In genomic region chr8:87675411-87675810, GRCm38 (mm10) we compare ENCODE assay signal across 17 mouse cellular contexts.
DNase-seq lines count a peak whose midpoint lies in the region; ATAC-seq and TF ChIP-seq lines count a peak whose summit lies in the region.
"Had no signal": no experiment of that assay in that cellular context is flagged by ENCODE, and none has a peak within 500 bp of the region (broad histone marks: within the 10 kb centered on the region; RNA-seq: fewer than 3 reads in every experiment).

No protein-coding gene starts in this region.

- ATAC-seq in forebrain, embryonic 13.5 days, result peak; percentile 77
- peak; percentile 53; the same call in 1 of the 2 replicates for ATAC-seq in midbrain, embryonic 14.5 days (ENCODE audit: low FRiP score, low TSS enrichment)

- peak overlapping the region; percentile 82 for H3K27ac ChIP-seq in forebrain, embryonic 13.5 days
- no peak overlapping the region for H3K27ac ChIP-seq in forebrain, embryonic 10.5 days
- H3K27ac ChIP-seq in hindbrain, embryonic 10.5 days, result peak overlapping the region; percentile 67
- H3K27ac ChIP-seq in midbrain, embryonic 14.5 days (replicated peaks; ENCODE audit: low read depth, low read length), result peak overlapping the region; percentile 68
- no peak overlapping the region for H3K27ac ChIP-seq in gastrocnemius, adult 2 months

- H3K27me3 ChIP-seq in forebrain, embryonic 13.5 days, result no peaks in the 10 kb centered on the region
- H3K27me3 ChIP-seq in forebrain, embryonic 10.5 days (ENCODE audit: poor library complexity, severe bottlenecking), result no peaks in the 10 kb centered on the region
- no peaks in the 10 kb centered on the region for H3K27me3 ChIP-seq in hindbrain, embryonic 10.5 days (ENCODE audit: insufficient read depth, poor library complexity, severe bottlenecking)
- H3K27me3 ChIP-seq in midbrain, embryonic 14.5 days (ENCODE audit: control insufficient read depth, insufficient read depth, low read length), result no peaks in the 10 kb centered on the region
- H3K27me3 ChIP-seq: heart, embryonic 12.5 days had no signal

- WGBS in forebrain, embryonic 13.5 days, result 36% methylated on average over 9 of the region's 9 CpGs
- 91% methylated on average over 9 of the region's 9 CpGs for WGBS in forebrain, embryonic 10.5 days
- WGBS in hindbrain, embryonic 10.5 days, result 72% methylated on average over 9 of the region's 9 CpGs
- WGBS in midbrain, embryonic 14.5 days, result 50% methylated on average over 9 of the region's 9 CpGs

- H3K4me1 ChIP-seq in forebrain, embryonic 13.5 days, result peaks cover 54% of the 10 kb centered on the region
- H3K4me1 ChIP-seq in forebrain, embryonic 10.5 days, result peaks cover 22% of the 10 kb centered on the region
- peaks cover 29% of the 10 kb centered on the region for H3K4me1 ChIP-seq in hindbrain, embryonic 10.5 days (replicated peaks)
- H3K4me1 ChIP-seq in midbrain, embryonic 14.5 days (ENCODE audit: control insufficient read depth, insufficient read depth, low read length), result 0 out of 2 replicates have a peak, but pooled peaks cover 10% of the 10 kb centered on the region
- H3K4me1 ChIP-seq: heart, embryonic 12.5 days had no signal

- TF ChIP-seq CTCF in gastrocnemius, adult 2 months (IDR thresholded peaks at IDR 0.05), result no peak

- no peak for DNase-seq in forebrain, embryonic 10.5 days (ENCODE audit: extremely low spot score, low spot score)
- peak; percentile 80 to 95 for DNase-seq in cerebellum, postnatal 4 days (ENCODE audit: low spot score in 2 of 2)
- DNase-seq in hindbrain, embryonic 10.5 days (ENCODE audit: low spot score), result no peak
- DNase-seq in midbrain, embryonic 14.5 days, result peak; percentile 70
- DNase-seq in heart, adult 18-20 months, result no peak
- DNase-seq in testis, postnatal 10 days (ENCODE audit: low spot score), result no peak
- DNase-seq in gastrocnemius, adult 2 months, result no peak
- DNase-seq: adrenal gland, adult 8-10 months; gastrocnemius, postnatal 14 days; heart, postnatal 4 days; kidney, adult 8-10 months; liver; lung, embryonic 14.5 days; right cerebral cortex, adult 18-20 months had no signal

- intact Hi-C loops in gastrocnemius, adult 2 months (cut with DNase I), result no loop called here

- H3K4me2 ChIP-seq in forebrain, embryonic 13.5 days, result no peak overlapping the region
- no peak overlapping the region for H3K4me2 ChIP-seq in midbrain, embryonic 14.5 days (ENCODE audit: low read length)
- H3K4me2 ChIP-seq: heart, embryonic 12.5 days; lung, embryonic 14.5 days had no signal

- no peaks in the 10 kb centered on the region for H3K9me3 ChIP-seq in forebrain, embryonic 13.5 days (replicated peaks)
- no peaks in the 10 kb centered on the region for H3K9me3 ChIP-seq in forebrain, embryonic 10.5 days
- H3K9me3 ChIP-seq in hindbrain, embryonic 10.5 days, result 0 out of 2 replicates have a peak, but pooled peaks cover 5% of the 10 kb centered on the region
- H3K9me3 ChIP-seq in midbrain, embryonic 14.5 days (ENCODE audit: control insufficient read depth, low read length), result no peaks in the 10 kb centered on the region

- H3K4me3 ChIP-seq in forebrain, embryonic 13.5 days, result no peak overlapping the region
- H3K4me3 ChIP-seq in forebrain, embryonic 10.5 days, result no peak overlapping the region
- no peak overlapping the region for H3K4me3 ChIP-seq in hindbrain, embryonic 10.5 days
- H3K4me3 ChIP-seq in midbrain, embryonic 14.5 days (replicated peaks; ENCODE audit: low read depth, low read length), result no peak overlapping the region
- no peak overlapping the region for H3K4me3 ChIP-seq in gastrocnemius, adult 2 months
- H3K4me3 ChIP-seq: heart, embryonic 12.5 days had no signal

- peaks cover 7% of the 10 kb centered on the region for H3K36me3 ChIP-seq in forebrain, embryonic 13.5 days (ENCODE audit: poor library complexity, severe bottlenecking)
- peaks cover 52% of the 10 kb centered on the region for H3K36me3 ChIP-seq in forebrain, embryonic 10.5 days (replicated peaks)
- peaks cover 66% of the 10 kb centered on the region for H3K36me3 ChIP-seq in hindbrain, embryonic 10.5 days
- peaks cover 10% of the 10 kb centered on the region; the same call in 1 of the 2 replicates for H3K36me3 ChIP-seq in midbrain, embryonic 14.5 days (ENCODE audit: control insufficient read depth, insufficient read depth, low read length)
- H3K36me3 ChIP-seq: G1E had no signal

- no peak overlapping the region for H3K9ac ChIP-seq in forebrain, embryonic 13.5 days
- H3K9ac ChIP-seq in midbrain, embryonic 14.5 days (replicated peaks; ENCODE audit: low read length), result no peak overlapping the region
- H3K9ac ChIP-seq: heart, embryonic 12.5 days; lung, embryonic 14.5 days had no signal

Comparison
In these comparisons a context has a peak if more than half of its experiments do, and no peak if none do; other contexts are left out.
1. H3K27ac ChIP-seq: peak in forebrain, embryonic 13.5 days (single experiment), hindbrain, embryonic 10.5 days (single experiment) and midbrain, embryonic 14.5 days (single experiment); none in forebrain, embryonic 10.5 days (single experiment) and gastrocnemius, adult 2 months (single experiment).
2. DNase-seq: peak in cerebellum, postnatal 4 days (2 of 2) and midbrain, embryonic 14.5 days (single experiment); none in forebrain, embryonic 10.5 days (single experiment), hindbrain, embryonic 10.5 days (single experiment), heart, adult 18-20 months (0 of 2), testis, postnatal 10 days (single experiment) and gastrocnemius, adult 2 months (single experiment).